Mouse (Mus musculus) brain, embryonic 14.5 days (tissue): ENCODE data around the gene Vps37c.

Experiments
- CTCF ChIP-seq: fragments of 200-500 bp; IDR thresholded peaks from 2 replicates; pipeline ENCODE4 v1.5.1; 2012; ENCODE audit warnings: inconsistent platforms, mild to moderate bottlenecking, moderate library complexity, borderline replicate concordance; ENCODE audit not compliant: insufficient read depth, insufficient read length; ENCODE audit errors: extremely low read depth
- POLR2A ChIP-seq: fragments of 200-500 bp; IDR thresholded peaks from 2 replicates; pipeline ENCODE4 v1.6.1; 2012; ENCODE audit warnings: mild to moderate bottlenecking, inconsistent platforms, borderline replicate concordance; ENCODE audit not compliant: poor library complexity, insufficient read depth, insufficient read length, severe bottlenecking; ENCODE audit errors: extremely low read depth

GRCm38 (mm10) chr19:10688537-10689352 is at the start of gene Vps37c:
- TF ChIP-seq CTCF = no peak
- TF ChIP-seq POLR2A = peak; percentile 80
